Mouse (Mus musculus): ENCODE measurements at regions not wholly inside any gene's neighbourhood (a gene's known extent, or its start where the extent isn't known, plus 50 kb on each side); places are given as distances from the start of the nearest gene placed in this dataset.

DNA sequence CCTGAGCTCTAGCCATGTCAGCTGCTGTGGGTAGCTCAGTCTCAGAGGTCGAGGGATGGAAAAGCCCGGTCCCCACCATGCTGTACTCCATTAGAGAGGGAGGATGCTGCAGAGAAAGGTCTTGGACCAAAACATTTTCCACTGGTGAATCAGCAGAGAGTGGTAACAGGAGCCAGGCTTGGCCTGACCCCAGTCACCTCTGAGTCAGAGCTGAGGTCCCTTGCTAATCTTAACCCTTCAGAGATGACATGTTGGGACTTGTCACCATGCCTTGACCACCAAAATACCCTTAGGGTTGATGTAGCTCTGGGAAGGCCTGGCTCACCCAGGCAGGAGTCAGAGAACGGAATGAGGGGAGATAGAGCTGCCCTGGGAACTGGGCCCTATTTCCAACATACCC lies 210.0 kb downstream of the Cyp26b1 start:
- DNase-seq, result no peak

DNA sequence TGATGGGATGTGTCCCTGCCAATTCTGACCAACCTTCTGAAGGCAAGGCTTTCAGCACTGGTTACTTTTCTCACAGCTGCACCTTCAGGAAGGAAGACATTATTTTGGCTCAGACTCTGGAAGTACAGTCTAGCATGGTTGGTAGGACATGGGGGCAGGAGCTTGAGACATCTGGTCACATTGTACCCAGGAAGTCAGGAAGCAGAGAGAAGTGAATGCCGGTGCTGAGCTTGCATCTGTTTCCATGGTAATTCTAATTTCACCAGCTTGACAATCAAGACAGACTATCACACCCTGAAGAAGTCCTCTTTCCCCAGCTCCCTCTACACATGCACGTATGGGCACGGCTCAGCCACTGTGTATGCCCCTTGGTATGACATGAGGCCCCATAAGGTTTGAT lies 210.6 kb downstream of the Cyp26b1 start:
- peak in 1 of 2 experiments; percentile 10 for DNase-seq

DNA sequence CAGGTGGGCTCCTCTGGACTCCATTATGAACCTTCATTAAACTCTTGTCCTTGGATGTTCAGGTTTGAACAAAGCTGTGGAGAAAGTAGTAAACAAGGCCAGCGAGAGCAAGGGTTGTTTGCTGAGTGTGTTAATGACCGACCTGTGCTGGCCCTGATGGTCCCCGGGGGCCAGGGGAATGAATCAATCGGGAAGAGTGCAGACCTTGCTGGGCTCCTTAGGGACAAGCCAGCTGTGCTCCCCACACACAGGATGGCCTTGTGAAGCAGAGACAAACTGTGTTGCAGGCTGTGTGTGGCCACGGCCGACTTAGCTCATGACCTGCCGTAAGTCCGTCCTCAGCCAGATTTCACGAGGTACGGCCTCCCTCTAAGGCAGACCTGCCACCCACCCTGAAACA lies 212.1 kb downstream of the Cyp26b1 start:
- DNase-seq, result no peak

DNA sequence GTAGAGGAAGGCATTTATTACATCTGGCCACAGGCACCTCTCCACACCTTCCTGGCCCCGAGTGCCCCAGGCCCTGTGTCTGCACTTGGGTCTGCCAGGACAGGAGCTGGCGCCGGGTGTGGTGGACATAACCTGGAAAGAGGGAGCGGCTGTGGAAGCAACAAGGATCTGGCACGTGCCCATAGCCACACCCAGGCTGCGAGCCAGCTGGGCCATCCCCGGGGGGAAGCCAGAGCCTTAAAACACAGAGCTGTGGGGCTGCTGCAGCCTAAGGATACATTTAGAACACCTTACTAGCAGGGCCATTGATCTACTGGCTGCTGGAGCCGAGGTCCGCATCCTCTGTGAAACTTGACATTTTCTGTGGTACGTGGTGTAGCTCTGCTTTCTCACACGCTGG lies 217.0 kb downstream of the Cyp26b1 start:
- no peak for DNase-seq

DNA sequence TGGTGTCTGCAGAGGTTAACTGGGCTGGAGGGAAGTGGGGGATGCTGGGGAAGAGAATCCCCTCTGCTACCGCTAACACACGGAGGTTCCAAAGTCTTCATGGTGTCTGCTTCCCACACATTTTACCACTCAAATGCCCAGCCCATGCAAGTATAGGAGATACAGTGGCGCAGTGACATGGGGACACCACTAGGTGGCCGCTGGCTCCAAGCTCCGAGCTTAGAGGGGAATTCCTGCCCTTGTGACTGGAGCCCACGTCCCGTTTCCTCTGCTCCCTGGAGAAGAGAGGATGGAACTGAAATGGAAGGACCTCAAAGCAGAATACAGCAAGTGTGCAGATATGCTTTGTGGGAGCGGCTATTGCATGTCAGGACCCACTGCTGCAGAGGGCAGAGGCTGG lies 218.2 kb downstream of the Cyp26b1 start:
- DNase-seq, result peak; percentile 15 to 26

DNA sequence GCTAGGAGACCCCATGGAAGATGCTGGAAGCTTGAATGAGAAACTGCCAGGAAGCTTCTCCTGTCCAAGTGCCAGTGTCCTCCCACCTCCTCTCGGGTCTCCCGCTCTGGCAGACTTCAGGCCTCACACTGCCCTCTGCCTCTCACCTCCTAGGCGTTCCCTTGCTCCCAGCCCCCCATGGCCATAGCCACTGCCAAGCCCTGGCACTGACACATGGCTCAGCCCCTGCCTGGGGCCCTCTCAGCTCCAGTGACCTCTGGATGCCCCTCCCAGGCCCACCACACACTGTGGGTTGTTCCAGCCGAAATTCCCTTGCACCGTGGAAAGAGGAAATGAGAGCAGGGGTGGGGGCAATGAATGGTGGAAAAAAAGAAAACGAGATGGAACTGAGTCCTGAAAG lies 227.3 kb downstream of the Cyp26b1 start:
- DNase-seq, result no peak

DNA sequence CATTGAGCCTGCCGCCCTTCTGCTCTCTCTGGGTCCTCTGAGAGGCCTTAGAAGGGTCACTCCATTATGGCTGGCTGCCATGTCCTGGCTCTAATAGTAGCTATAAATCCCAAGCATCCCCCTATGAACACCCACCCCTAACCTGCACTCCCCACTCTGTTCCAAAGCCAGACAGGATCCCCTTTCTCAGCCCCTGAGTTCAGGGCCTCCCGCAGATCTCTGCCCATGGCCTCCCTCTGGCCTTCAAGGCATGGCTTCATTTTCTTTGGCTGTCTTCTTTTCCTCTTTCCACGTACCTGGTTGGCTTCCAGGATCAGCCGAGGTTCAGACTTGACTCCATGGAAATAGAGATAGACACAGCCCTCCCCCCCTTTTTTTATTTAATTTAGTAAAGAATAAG lies 227.8 kb downstream of the Cyp26b1 start:
- DNase-seq, result no peak

DNA sequence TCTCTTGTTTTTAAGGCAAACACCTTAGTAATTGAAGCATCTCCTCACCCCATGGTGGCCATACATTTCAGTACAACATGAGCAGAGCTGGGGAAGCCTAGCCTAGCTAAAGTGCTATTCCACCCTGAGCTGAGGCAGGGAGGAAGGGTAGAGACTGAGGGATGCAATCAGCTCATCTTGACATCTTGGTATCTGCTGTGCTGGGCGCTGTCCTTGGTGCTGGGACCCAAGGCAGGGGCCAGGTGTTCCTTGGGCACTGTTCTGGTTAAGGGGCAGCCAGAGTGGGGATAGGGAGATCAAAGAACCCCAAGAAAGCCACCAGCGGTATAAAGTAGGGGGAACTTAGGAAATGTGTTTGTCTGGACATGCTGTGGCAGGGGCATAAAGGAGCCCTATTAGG lies 228.7 kb downstream of the Cyp26b1 start:
- no peak for DNase-seq

DNA sequence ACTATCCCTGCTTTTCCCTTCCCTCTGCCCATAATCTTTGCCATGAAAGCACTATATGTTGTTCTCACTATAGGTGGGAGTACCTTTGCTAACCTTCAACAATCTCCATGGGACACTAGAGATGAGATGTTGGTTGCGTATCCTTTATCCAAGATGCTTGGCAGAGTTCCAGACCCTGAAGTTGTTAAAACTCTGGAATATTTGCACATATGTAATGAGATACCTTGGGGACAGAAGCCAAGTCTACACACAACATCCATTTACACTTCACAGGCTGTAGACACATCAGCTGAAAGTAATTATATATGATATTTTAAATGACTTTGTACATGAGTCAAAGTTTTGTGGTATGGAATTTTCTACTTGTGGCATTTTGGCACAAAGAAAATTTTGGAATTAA lies 231.4 kb downstream of the Cyp26b1 start:
- no peak for DNase-seq

DNA sequence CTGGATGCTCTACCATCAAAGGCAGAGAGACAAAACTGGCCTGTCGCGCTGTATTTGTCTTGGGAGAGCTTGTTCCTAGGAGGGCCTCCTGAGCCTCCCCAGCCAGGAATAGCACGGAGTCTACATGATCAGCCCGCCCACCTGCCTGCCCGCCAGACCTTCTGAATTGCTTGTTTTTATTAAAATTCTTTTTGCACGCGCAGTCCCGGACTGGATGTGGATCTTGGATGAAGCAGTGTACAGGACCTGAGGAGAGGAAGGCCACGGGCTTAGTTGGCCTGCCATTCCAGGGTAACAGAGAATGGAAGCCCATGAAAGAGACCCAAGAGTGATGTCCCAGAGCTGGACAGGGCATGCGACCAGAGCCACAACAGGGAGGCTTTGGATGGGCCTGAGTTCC lies 235.8 kb downstream of the Cyp26b1 start:
- DNase-seq, result no peak

DNA sequence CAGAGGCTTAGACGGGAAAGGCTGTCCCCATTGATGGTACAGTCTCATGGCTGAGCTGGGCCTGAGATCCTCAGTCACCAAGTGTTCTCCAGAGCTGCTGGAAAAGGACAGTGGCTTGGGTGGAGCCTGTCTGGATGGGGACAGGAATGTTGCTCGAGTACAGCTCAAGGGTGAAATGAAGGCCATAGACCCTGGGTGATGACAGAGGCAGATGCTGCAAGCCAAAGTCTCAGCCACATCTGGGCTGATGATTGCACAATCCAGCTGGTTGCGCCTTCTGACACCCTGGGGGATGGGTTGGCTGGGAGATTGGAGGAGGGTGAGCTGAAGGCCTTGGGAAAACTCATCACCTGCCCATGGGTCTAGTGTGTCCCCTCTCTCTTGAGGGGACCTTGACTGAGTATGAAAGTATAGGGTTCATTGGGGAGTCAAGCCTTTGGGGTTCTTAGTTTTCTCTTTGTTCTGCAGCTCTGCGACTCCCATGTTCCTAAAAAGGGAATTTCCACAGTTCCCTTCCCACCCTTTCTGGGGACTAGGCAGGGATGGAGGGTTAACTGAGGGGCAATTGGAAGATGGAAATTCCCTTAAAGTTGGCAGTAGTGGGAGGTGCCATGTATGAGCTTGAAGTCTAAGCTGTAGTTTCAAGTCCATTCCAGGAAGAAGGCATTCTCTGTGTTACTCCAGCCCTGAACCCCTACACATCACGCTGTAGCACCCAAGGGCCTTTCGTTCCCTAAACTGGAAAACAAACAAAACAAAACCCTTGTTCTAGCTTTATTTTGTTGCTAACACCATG lies 240.1 kb downstream of the Cyp26b1 start:
- no peak for DNase-seq

DNA sequence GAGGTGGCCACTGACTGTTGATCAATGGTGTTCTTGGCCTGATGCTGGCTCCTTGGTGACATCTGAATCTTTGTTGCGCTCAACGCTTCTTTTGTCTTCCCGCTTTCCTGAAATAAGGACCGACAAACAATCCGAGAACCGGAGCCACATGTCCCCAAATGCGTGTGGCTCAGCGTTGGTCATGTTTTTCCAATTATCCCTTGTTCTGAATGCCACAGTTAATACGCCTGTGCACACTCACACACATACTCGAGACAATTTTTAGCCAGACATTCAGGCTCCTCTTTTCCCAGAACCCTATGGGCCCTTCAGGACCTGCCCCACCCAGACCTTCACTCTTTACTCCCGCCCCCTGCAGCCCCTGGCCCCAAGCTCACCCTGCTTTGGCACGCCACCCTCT lies 248.8 kb downstream of the Cyp26b1 start:
- no peak for DNase-seq

DNA sequence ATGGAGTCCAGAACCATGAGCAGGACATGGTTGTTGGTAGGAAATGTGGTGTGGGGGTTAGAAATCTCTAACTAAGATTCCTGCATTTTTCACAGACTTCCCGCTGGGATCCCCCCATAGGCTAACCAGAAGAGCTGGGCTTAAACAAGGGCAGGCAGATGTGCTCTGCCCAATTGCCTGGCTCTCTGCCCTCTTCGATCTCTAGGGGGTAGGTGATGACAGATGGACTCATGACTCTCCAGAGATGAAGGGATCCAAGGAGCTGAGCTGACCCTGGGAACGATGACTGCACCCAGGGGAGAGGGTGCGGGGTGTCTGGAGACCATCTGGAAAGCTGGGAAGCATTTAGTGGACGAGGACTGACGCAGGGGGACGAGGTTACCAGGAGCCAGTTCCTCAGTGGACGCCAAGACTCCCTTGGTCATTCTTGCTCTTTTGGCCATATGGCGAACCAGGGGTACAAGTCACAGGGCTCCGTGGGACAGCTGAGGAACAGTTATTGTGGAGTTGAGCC lies 260.0 kb downstream of the Cyp26b1 start:
- no peak for DNase-seq

DNA sequence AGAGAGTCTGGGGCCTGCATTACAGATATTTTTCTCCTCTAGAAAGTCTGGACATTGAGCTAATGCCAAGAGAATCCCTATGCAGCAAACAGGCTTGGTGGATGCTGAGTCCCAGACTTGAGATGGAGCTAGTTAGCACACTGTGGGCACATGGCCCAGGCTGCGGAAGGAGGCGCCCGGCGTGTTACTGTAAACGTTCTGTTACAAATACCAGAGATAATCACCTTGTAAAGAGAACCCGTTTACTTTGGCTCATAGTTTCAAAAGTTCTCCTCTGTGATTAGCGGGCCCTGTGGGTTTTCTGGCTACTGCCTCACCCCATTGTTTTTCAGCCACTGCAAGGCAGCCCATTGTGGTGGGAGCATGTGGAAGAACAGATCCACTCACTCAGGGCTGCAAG lies 264.6 kb downstream of the Cyp26b1 start:
- DNase-seq, result no peak

DNA sequence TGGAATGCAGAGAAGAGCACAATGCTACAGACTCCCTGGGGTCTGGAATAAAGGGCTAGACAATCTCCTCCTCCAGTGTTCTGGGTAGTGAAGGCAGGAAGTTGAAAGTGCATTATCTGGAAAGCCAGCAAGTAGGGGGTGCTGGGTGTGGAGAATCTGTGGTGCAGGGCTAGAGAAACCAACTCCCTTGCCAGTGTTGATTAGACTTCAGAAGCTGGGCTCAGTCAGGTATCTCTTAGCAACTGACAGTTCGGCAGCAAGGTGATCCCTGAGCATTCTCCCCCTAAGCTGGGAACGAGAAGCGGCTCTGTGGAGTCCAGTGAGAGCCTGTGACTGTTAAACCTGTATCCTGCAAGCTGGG lies 265.7 kb downstream of the Cyp26b1 start:
- no peak for DNase-seq

DNA sequence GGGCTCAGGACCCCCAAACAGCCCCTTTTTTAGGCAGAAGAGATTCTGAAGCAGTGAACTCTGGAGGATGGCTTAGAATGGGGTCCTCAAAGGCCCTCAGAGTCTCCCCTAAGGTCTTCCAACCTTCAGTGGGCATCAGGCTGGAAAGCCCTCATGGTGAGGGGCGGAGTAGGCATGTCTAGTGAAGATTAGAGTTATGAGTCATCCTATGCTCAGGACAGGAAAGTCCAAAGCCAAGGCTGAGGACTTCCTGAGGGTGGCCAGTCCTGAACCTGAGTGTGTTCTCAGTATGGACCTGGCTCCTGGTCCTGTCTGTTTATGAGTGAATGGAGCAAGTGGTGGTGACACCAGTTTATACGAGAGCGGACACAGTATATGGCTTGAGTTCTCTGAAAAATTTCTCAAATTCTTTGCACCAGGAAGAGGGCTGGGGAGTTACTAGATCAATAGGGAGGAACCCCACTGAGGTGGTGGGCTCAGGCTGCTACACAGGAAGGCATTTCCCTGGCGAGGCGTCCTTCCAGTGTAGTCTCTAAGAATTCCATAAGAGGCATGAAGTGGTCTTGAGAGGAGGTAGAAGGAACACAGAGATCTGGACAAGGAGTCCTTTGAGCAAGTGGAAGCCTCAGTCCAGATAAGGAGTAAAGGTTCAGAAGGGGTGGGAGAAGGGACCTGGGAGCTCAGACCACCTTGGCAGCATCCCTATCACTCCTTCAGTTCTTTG lies 266.2 kb downstream of the Cyp26b1 start:
- no peak for DNase-seq

DNA sequence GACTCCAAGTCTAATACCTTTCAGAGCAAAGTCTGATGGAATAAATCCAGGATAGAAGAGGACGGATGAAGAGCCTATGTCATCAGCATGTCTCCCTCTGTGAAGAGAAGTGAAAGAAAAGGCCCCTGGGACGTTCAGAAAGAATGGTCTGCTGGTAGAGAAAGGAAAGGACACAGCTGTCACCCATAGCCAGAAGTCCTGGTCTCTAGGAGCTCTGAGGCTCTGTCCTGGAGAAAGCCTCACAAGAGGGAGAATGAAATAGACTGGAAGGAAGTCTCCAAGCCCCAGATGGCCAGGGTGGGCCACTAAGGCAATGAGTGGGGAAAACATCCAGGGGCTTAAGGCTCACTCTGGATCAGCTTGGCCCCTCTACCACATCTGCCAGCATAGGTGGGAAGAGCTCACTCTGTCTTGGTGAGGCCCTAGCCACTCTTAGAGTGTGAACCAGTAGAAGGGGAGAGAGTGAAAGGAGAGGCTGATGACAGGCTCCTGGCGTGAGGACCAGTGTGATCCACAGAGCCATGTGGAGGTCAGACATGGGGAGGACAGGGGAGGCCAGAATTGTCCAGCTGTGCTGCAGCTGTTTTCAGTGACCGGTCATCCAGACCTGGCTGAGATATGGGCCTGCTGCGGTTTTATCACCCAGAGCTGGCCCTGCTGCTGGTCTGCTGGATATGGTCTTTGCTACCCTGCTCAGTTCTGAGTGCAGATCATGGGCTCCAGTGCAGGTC lies 268.2 kb downstream of the Cyp26b1 start:
- DNase-seq, result no peak

DNA sequence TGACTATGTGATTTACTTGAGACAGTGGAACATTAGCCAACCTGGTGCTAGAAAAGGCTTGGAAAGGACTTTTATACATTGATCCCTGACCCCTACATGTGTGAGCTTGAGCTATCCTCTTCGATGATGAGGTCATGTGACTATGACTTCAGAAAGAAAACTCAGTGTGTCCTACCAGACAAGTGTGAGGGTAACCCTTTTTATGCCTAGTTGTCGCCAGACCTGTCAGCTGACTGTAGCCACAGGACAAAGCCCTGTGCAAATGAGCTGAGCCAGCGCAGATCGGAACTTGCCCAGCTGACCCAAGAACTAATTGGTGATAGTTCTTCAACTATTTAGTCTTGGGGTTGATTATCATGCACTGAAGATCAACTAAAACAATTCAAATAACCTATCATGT lies 269.5 kb downstream of the Cyp26b1 start:
- no peak for DNase-seq

DNA sequence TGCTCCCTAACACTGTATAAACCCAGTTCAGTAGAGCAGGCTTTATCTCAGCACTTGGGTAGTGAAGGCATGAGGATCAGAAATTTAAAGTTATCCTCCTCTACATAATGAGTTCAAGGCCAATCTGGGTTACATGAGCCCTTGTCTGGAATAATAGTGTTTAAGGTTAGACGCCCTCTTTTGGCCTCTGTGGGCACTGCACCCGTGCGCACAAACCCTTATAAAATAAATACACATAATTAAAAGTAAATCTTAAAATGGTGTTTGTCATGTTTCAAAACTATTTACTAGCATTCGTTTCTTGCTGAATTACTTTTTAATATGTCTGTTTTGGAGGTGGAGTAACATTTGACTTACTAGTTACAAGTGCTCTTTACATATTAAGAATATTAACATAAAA lies 271.2 kb downstream of the Cyp26b1 start:
- no peak for DNase-seq

DNA sequence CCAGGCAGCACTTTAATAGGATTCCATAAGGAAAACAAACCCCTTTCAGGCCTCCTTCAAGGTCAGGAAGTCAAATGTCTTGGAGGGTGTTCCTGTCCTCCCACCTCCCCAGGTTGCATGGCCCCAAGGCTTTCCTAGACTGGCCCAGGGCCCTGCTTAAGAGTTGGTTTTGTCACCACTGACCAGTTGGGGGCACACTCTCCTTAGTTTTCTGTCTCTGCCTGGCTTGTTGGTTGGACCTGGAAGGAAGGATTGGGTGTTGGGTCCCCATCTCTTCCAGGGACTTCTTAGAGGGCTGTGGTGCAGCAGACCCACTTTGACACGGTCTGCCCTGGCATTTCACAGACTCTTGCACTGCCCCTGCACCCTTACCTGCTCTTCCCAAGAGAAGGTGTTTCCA lies 273.1 kb downstream of the Cyp26b1 start:
- DNase-seq, result no peak

DNA sequence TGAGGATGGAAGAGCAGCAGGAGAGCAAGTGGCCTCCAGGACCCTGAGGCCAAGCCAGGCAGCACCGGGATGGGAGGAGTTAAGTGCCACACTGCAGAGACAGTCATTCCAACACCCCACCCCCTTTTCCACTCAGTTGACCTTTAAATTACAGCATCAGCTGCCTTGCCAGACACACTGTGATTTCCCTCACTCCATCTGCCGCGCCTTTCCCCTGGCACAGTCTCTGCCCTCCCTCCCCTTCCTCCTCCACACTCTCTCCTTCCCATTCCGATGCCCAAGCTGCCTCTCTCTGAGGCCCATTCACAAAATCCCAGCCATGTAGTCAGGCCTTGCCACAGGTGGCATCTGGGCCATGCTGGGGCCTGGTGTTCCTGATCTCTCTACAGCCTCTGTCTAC lies 274.9 kb downstream of the Cyp26b1 start:
- peak; percentile 71 for DNase-seq

DNA sequence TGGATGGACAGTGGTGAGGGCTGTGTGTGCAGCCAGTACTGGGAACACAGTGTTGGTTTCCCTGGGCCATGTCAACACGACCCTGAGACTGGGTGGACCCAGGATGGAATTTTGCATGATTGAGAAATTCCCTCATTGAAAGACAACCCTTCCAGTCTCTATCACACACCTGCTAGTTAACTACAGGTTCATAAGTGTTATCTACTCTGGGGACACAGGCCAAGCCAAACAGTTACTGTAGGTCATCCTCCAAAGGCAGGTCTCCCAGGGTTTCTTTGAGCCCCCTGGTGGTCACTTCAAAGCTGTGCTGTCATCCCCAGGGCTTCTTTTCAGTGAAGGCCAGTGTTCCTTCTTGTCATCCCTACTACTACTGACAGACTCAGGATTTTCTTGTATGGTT lies 276.7 kb downstream of the Cyp26b1 start:
- DNase-seq, result no peak

DNA sequence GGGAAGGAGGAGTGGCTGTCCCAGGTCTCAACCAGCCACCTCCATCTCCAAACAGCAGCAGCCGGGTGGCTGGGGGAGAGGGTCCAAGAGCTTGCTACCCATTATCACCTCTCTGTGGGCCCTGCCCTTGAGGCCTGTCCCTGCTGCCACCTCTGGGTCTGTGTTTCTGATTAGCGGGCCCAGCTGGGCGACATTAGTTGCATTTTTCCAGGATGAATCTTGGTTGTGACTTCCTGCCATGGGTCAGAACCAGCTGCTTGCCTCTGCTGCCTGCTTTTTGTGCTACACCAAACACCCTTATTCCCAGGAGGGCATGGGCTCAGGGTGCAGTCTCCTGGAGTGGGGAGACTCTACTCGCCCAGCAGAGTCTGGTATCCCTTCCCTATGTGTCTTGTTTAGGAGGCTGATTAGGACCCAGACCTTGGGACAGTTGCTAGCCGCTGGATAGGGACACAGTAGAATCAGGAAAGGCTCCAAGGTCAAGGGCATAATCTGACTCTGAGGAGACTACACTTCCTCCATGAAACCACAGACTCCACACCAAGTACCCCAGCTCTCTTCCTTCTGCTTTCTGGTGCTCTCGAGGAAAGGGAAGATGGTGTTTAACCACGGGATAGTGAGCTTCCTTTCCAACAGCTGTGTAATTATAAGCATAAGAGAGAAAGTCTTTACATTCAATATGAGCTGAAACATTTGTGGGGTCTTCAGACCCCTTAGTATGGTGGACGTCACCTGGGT lies 278.4 kb downstream of the Cyp26b1 start:
- DNase-seq, result no peak
